ENCODE assay signal across 9 mouse cellular contexts in genomic region chr2:84454051-84454450, GRCm38 (mm10). TPM values are rescaled to one million over a fixed set of nuclear protein-coding genes. Genes with fewer than 3 reads are reported as not detected.
DNase-seq lines count a peak whose midpoint lies in the region; ATAC-seq and TF ChIP-seq lines count a peak whose summit lies in the region.
"Had no signal": no experiment of that assay in that cellular context is flagged by ENCODE, and none has a peak within 500 bp of the region (broad histone marks: within the 10 kb centered on the region; RNA-seq: fewer than 3 reads in every experiment).

No protein-coding gene starts in this region.

- no peak for ATAC-seq in Patski
- peak; percentile 90 for ATAC-seq in granulocyte monocyte progenitor cell, adult 5-6 weeks (replicated peaks; ENCODE audit: poor library complexity, severe bottlenecking)
- ATAC-seq in megakaryocyte progenitor cell, adult 5-6 weeks (replicated peaks; ENCODE audit: poor library complexity) = peak; percentile 87

- H3K27me3 ChIP-seq in Patski = peaks cover 8% of the 10 kb centered on the region
- H3K27me3 ChIP-seq: embryonic facial prominence, embryonic 15.5 days had no signal

- in situ Hi-C loops in Patski (cut with MboI; ENCODE audit: low pct_unique_long_range_greater_than_20kb) = loop anchor here (25.0 kb wide), 1 partner anchor 583 kb away; the partner anchor contains the start of genes P2rx3, Ssrp1 and Tnks1bp1

- peak; percentile 43 for DNase-seq in kidney, adult 9 months
- DNase-seq in kidney, adult 11 months = no peak
- peak; percentile 87 for DNase-seq in CD4-positive, CD25-positive, alpha-beta regulatory T cell, adult 2 months (ENCODE audit: low read depth, low spot score)
- DNase-seq in Patski (ENCODE audit: low read depth, low spot score) = no peak
- DNase-seq in right cerebral cortex, postnatal 14 days = no peak
- no peak for DNase-seq in spleen, postnatal 14 days (ENCODE audit: low spot score in 2 of 2)

- CTCF ChIA-PET in Patski (lab: Charles Lee) = interaction anchor here (0.6 to 2.4 kb wide), 14 partner anchors 11 to 211 kb away, joined by 3 to 35 read pairs (median 3); partner anchors contain the start of gene Tfpi

- peak; percentile 52 for TF ChIP-seq CTCF in Patski (IDR thresholded peaks at IDR 0.05)

- POLR2A ChIA-PET in Patski (lab: Charles Lee) = interaction anchor here (0.5 kb wide), 1 partner anchor 197 kb away, joined by 4 read pairs; no protein-coding TSS in a partner anchor

RNA-seq across cellular contexts. Expression of gene Tfpi, which starts 22.5 kb away (rescaled TPM):
- polyA plus RNA-seq in Patski (2021) = 26.3 TPM
- total RNA-seq in granulocyte monocyte progenitor cell, adult 5-6 weeks (2014; fragmentation: Nextera tagmentation) = 28.4 and 69.7 TPM in 2 replicates
- total RNA-seq in granulocyte monocyte progenitor cell, adult 5-6 weeks (2017) = 74.5 and 81.7 TPM in 2 replicates
- total RNA-seq in megakaryocyte progenitor cell, adult 5-6 weeks (2015) = 68.1 and 70.0 TPM in 2 replicates
- total RNA-seq in megakaryocyte progenitor cell, adult 5-6 weeks (2017) = 56.1 and 62.7 TPM in 2 replicates

RNA-seq across cellular contexts. Expression of gene Calcrl, which starts 28.8 kb away (rescaled TPM):
- not detected for polyA plus RNA-seq in Patski (2021)
- total RNA-seq in granulocyte monocyte progenitor cell, adult 5-6 weeks (2014; fragmentation: Nextera tagmentation) = 10.0 and 12.3 TPM in 2 replicates
- total RNA-seq in granulocyte monocyte progenitor cell, adult 5-6 weeks (2017) = 22.8 and 24.4 TPM in 2 replicates
- total RNA-seq in megakaryocyte progenitor cell, adult 5-6 weeks (2015) = 11.1 and 17.5 TPM in 2 replicates
- 41.4 and 51.3 TPM in 2 replicates for total RNA-seq in megakaryocyte progenitor cell, adult 5-6 weeks (2017)

Comparison
In these comparisons a context has a peak if more than half of its experiments do, and no peak if none do; other contexts are left out.
1. DNase-seq: peak in kidney, adult 9 months (single experiment) and CD4-positive, CD25-positive, alpha-beta regulatory T cell, adult 2 months (single experiment); none in kidney, adult 11 months (single experiment), Patski (single experiment), right cerebral cortex, postnatal 14 days (single experiment) and spleen, postnatal 14 days (0 of 2).